Mouse (Mus musculus): ENCODE results near the gene Olfr464.

The Olfr464 gene

DNA sequence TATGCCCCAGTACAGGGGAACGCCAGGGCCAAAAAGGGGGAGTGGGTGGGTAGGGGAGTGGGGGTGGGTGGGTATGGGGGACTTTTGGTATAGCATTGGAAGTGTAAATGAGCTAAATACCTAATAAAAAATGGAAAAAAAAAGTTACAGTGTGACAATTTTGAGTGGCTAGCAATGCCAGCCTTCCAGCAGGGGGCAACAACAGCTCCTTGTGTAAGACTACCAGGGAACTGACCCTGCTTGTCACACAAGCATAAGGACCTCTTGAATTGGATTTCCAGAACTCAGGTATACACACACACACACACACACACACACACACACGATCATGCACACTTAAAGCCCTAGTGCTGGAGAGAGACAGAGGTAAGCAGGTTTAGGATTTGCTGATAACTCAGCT is 53.9 kb downstream of the Olfr464 start:
- DNase-seq (ENCODE audit: low read depth, low spot score), result peak; percentile 18

All from brain, adult 2 months (tissue).